Mouse (Mus musculus) small intestine, adult 2 months (tissue): ENCODE measurements around the gene Synrg.

Experiments
- CTCF ChIP-seq: fragments of 200-500 bp; IDR thresholded peaks from 2 replicates; pipeline ENCODE4 v1.5.1; 2012; ENCODE audit warnings: low read depth, mild to moderate bottlenecking, control low read depth, inconsistent platforms, low read length, moderate library complexity, mixed read lengths; ENCODE audit not compliant: insufficient replicate concordance, insufficient read length; ENCODE audit errors: extremely low read depth
- POLR2A ChIP-seq: fragments of 200-500 bp; IDR thresholded peaks from 2 replicates; pipeline ENCODE4 v1.6.1; 2012; ENCODE audit warnings: low read depth, mild to moderate bottlenecking, control low read depth, inconsistent platforms, low read length, moderate library complexity

- TF ChIP-seq CTCF = no peak
- no peak for TF ChIP-seq POLR2A
Observed at GRCm38 (mm10) chr11:83933376-83933775, 30.9 kb upstream of the Synrg start.
